Mouse (Mus musculus) lung, adult 18-20 months (tissue): Measurements from ENCODE around the gene Asns.

Source experiments
- DNase-seq, 2 experiments: peaks; one replicate each; pipeline ENCODE4 v3.0.0; 2022; ENCODE audit warnings: mixed read lengths in 2 of 2

The Asns gene

DNA sequence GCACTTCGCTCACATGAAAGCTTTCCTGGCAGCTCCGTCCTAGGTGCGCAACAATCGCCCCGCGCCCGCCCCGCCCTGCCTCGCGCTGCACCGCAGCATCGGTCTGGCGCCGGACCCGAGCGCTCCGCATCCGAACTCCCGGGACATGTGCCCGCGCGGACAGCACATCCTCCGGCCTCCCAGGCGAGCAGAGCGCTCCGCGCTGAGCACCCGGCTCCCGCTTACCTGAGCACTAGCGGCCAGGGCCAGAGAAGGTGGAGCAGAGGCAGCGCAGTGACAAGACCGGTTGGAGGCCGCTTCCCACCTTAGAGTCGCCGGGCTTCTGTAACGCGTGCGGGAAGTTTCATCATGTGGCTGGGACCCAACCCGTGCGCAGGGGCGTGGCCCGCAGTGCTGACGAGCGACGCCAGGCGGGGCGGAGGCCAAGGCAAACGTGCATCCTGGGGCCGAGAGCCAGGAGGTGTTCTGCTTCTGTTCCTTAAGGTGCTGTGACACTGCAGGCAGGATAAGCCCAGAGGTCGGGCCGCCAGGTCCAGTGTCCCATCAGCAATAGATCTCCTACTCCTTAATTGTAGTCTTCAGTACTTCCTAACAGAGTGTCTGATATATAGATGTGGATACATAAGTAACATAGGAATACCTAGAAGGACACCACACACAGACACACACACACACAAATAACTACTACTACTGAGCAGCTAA is at the start of gene Asns:
Gene Asns, minus strand, starts transcription at position 371 of the 702 bp plus-strand sequence.
- DNase-seq = peak; percentile 82 to 90

DNA sequence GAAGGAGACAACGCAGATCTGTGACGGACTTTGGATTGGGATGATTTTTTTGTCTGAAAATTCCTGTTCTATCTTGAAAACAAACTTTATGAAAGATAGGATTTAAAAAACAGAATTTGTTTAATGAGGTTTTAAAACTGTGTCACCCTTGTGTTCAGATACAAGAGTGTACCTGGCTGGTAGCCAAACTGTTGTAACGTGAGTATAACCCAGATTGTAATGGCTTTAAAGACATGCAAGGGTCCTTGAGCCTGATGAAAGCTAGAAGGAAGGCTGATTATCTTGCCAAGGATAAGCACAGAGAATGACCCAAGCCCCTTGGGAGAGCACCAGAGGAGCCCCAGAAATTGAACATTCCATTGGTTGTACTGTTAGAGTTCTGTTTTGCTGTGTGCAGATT is 48.7 kb upstream of the Asns start:
- no peak for DNase-seq

DNA sequence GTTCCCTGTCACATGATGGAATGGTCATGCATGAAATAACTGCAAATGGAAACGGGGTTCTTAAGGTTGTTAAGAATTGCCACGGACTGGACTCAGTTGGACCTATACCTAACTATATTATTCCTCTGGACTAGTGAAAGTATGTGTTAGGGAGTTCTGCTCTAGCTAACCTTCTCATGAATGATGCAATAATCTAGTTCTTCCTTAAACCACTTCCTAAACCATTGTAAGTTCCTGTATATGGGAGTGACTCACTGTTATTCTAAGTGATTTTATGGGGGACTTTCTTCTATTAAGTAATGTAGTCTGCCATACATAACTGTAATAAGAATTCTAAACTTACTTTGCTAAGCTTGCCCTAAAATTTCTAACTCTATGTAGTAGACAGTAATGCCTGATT is 44.8 kb upstream of the Asns start:
- DNase-seq = no peak

DNA sequence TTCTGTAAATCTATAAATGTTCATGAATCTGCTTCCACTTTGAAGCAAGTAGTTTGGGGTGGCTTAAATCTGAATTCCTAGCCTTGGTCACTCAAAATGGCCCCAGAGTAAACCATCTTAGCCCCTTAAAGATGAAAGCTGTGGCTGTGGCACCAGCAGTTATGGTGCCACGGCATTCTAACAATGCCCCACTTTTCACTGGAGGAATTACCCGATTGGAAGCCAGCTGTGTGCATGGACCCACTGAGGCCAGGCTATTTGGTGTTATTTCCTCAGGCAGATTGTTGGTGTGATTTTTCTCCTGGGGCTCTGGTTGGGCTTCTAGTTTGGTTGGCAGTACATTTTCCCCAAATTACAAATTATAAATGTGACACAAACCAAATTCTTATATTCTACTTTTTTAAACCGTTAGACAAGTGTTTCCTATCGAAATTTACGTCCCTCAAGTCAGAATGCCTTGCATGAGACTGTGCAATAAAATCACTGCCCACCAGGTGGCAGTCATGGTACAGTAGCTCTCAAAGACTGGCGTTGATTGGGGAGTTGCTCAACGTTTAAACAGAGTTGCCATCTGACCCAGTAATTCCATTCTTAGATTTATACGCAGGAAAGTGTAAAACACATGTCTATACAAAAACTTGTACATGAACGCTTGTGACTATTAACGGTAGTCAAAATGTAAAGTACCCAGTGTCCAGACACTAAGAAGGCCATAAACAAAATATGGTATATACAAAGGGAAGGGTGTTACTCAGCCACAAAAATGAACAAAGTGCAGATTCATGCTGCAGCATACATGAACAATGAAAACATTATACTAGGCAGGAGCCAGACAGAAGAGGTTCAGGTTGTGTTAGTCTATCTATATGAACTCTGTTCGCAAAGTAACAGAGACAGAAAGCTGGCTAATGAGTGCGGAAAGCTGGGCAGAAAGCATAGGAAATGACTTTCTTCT is 40.0 kb upstream of the Asns start:
- peak; percentile 84 to 88 for DNase-seq

DNA sequence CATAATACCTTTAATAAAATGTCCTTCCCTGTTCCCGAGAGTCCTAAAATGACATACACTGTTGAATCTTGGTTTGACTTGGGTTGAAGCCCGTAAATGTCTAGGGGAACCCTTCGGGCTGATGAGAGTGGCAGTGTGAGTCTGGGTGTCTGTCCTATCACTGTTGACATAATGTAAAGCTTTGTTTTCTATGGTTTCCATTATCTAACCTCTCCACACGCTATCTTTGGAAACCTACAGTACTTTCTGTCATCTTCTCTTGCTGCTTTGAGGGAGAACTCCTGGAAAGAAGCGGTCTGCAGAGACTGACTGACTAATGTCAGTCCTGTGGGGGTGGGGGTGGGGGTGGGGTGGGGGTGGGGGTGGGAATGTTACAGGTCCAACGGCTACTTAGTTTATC is 39.0 kb upstream of the Asns start:
- no peak for DNase-seq

DNA sequence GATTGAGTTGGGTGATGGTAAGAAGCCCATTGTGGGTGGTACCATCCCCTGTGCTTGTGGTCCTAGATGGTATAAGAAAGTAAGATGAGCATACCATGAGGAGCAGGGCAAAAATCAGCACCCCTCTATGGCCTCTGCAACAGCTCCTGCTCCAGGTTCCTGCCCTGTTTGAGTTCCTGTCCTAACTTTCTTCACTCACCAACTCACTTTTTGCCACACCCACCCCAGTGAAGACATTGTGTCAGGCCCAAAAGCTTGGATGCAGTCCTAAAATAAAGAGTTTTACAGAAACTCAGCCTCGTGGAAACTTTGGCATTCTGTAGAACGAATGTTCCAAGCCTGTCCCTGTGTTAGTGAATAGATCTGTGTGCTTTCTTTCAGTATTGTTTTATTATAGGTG is 36.1 kb upstream of the Asns start:
- no peak for DNase-seq

DNA sequence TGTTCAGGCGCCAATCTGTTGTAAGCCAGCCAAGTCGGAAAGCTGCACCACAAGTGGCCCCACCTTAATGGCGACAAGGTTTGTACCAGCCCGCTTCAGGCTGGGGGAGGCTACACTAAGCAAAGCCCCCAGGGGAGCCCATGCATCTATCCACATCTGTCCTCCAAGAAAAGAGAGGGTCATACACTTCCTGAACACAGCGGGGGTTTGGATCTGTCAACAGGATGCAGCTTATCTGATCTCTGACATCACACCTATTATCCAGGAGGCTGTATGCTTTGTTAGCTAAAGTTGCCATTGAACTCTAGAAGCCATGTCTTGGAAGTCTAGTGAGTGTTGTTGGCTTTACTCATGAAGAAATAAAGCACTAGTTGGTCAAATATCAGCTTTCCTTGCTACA is 35.2 kb upstream of the Asns start:
- DNase-seq = no peak

DNA sequence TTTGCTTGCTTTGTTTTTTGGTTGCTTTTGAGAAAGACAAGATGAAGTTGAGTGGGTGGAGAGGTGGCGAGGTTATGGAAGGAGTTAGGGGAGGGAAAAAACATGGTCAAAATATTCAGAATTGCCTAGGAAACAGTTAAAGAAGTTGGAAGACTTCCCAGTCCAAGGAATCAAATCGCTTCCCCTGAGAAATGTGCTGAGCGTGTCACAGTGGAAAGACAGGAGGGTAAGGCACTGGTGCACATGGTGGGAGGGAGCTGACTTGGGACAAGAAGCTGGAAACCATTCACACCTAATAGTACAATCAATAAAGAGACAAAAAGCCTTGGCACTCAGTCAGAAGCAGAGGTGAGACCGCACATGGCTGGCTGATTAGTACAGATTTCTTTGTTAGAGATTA is 23.2 kb upstream of the Asns start:
- no peak for DNase-seq

DNA sequence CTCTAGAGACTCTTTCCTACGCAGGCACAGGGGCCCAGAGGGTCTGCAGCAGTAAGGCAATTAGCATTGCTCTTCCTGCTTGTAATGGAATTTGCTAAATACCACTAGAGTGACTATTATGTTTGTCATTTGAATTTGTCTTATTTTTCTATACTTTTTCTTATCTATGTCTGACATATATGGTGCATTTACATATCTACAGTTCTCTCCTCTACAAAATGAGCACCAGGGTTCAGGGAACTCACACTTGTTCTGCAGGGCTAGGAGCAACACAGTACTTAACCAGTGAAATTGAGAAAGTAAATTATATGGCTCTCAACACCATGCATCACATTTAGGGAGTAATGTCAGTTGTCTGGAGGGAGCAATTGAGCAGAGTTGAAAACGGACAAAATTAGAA is 21.2 kb upstream of the Asns start:
- no peak for DNase-seq

DNA sequence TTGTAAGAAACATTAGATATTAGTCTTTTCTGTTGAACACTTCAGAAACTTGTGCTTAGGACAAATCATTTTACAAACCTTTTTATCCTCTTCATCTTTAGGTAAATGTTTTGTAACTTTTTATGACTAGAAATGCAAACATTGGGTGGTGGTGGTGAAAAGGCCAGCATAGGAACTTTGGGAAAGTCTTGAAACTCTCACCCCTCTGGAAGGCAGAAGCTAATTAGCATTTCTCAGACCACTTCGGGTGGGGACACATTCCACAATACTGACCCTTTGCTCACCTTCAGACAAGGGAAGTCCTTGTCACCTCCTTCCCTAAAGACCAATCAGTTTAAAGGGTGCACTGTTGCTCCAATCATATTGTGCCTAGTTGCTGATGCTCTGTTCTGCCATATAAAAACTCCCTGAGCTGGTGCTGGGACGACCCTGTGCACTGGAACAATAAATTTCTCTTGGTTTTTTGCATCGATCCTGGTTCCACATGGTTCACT is 18.8 kb upstream of the Asns start:
- no peak for DNase-seq

DNA sequence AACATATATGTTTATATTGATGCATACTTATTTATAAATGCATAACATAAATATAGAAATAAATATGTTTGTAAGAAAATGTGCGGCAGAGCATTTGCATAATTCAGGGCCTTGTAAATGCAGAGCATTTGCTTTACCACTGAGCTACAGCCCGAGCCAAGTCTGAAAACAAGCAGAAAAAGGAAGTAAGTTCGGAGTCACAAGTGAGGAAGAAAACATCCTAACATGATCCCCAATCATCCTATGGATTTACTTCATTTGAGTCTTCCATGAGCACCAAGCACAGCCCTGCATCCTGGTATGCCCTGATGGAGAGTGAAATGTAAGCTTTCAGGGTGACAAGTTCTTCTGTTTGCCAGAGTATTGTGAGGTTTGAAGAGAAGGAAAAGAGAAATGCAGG is 15.2 kb upstream of the Asns start:
- DNase-seq = no peak

DNA sequence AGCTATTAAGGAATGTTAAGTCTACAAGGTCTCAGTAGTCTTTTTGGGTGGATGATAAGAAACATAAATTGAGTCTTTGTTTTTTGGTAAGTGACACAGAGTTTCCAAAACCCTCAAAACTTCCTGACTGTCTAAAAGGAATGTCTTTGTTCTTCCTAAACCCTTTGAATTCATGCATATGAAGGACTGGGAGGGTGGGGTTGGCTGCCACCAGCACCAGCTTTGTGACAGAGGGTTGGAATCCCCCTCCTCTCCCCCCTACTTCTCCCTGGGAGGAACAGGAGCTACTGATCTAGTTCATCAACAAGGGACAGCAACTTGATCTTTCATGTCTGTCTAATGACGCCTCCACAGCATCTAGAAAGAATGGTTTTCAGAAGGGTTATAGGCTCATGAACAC is 13.7 kb upstream of the Asns start:
- no peak for DNase-seq

DNA sequence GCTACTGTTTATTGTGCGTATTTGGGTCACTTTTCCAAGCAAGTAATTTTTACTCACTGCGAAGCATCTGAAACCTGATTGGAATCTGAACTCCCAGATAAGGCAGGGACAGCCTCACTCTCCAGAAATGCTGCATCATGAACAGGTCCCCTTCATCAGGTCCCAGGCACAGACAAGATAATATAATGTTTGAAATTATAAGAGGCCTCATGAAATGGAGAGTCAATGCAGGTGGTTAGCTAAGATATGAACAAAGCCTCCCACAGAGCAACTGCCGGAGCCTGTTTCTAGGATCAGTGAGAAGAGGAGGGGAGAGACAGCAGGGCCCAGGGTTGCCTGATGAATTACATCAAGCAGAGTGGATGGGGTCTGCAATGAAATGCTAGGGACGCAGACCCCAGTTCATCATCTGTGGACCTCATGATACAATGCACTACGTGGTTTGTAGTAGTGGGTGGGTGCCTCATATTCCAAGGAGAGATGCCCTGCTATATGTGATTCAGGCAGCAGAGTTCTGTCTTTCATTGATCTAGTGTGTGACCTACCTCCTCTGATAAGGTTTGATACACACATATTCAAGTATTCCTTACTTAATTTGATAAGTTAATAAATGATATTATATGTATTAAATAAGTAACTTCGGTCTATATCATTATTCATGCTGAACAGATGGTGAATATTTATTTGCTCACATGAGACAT is 5.1 kb upstream of the Asns start:
- no peak for DNase-seq

DNA sequence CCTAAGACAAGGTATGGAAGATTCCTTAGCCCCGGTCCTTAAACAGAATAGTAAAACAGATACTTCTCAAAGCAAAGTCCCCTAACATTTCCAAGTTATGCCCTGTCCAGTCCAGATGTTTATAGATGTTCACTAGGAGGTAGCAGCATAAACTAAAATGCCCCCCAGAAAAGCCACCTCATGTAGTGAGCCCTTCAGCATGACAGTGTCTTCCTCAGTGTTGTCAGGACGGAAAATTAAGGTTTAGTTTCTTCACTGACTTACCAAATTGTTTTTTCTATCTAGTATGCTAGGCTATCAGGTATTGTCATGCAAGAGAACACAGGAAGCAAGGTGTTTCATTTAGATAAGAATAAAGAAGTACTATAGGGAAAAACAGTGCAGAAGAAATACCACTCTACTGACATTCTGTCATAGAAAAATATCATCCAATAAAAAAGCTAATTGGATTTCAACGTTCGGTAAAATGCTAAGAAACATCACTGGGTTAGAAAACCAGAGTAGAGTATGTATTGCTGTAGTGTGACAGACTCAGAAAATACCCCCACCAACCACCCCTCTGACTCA is 4.1 kb upstream of the Asns start:
- no peak for DNase-seq

DNA sequence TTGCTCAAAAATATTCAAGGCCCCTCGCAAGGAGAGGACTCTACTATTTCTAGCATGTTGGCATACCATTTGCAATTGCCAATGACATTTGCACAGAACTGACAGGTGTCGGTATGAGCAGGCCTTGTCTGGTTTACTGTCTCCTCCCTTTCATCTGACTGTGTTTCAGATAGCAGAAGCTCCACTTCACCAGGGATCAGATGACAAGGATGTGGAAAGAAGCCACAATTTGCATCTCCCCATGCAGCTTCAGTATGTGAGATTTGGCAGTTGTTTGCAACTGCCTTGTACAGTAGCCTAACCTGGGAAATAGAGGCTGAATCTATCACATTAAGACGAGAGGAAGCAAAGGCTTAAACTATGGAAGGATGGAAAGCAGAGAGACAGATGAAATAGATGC is 3.6 kb upstream of the Asns start:
- DNase-seq = no peak

DNA sequence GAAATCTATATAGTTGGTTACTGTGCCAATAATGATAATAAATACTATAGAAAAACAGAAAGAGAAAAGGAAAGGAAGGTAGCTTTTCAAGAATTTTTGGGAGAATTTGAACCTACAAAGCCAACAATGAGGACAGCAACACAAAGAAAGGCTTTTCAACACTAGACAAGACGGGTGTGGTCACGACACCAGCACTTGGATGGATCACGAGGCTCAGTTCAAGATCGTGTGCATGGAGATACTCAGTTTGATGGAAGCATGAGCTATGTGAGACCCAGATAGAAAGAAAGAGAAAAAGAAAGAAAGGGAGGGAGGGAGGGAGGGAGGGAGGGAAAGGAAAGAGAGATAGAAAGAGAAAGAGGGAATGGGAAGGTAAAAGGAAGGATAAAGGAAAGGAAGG is 2.8 kb upstream of the Asns start:
- DNase-seq = no peak

DNA sequence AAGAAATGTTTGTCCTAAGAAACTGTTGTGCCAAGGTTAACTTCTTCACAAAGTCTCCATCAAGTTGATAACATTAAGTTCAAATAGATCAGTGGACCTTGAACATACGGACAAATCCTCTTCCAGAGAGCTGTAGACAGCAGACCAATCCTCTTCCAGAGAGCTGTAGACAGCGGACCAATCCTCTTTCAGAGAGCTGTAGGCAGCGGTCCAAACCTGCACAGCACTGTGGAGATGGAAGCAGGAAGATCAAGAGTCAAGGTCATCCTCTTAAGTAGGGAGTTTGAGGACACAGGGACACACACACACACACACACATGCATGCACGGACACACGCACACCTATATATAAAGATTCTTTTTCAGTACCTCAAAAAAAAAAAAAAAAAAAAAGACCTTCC is 612 bp upstream of the Asns start:
- no peak for DNase-seq

DNA sequence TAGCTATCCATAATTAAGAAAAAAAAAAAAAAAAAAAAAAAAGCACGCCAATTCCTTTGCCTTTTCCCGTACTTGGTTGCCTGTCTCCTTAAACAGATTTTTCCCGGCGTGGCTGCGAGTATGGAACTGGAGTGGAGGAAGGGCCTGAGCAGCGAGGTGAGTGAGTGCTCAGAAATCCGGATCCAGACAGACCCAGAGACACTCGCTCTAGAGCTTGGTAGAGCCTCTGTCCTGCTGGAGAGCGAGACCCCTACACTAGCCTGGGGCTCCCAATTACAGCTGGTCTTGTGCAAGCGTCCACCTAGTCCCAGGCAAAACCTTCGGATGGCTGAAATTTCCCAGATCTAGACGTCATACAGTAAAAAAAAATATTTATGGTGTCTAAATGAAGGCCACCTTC is 603 bp downstream of the Asns start:
- DNase-seq = no peak

DNA sequence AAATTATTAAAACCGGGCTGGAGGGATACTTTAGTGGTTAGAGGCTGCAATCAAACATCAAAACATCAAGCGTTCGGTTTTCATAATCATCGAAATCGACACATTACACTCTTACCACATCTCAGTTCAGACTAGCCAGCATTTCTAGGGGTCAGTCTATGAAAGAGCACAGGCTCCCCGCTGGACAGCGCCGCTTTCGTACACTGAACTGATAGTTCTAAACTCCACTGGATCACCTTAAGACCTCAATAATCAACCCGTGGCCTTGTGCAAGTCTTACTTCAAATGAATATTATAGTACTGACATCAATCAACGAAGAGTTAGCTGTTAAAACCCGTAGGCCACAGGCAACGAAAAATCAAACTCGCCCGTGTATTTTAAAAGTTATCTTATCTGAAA is 1.0 kb downstream of the Asns start:
- DNase-seq = no peak

DNA sequence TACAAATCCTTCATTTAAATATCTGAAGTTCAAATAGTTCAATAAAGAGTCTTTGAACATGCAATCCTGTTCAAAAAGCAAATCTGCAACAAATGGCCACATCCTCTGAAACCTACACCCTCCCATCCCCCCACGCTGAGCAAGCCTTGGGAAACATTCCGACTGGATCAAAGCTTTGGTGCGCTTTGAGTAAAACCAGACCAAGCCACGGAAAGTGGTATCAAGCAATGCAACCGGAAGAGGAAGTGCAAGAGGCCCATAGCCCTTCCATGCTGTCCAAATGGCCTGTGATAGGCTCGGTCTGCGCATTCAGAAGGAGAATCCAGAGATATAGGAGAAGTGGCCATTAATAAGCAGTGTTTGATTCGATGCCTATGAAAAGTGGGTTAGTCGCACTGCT is 2.6 kb downstream of the Asns start:
- no peak for DNase-seq

DNA sequence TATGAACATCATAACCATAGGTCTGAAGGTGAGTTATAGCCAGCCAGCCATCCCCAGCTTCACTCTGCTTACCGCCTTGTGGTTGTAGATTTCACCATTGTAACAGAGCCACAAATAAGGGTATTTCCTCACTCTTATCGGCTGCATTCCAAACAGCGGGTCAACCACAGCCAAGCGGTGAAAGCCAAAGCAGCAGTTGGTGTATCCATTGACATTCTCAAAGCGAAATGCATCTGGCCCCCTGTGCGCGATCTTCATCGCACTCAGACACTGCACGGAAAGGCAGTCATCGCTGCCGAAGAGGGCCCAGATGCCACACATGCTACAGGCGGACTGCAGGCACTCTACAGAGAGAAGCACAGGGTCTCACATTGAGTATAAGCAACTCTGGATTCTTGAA is 3.9 kb downstream of the Asns start:
- DNase-seq = no peak

DNA sequence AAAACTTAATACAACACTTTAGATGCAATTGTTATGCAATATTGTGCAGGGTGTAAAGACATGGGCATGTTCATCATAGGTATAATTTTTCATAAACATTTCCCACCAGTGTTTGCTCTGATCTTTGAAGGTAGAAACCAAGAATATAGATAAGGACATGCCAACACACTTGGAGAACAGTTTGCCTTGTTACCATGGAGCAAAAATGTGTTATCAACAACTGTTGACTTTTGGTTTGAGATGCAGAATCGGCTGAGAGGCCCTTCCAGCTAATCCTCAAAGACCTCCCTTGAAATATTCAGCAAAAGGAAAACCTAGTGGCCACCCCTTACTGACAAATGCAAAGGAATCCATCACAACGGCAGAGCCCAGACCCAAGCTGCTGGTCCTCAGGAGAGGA is 7.0 kb downstream of the Asns start:
- DNase-seq = no peak

DNA sequence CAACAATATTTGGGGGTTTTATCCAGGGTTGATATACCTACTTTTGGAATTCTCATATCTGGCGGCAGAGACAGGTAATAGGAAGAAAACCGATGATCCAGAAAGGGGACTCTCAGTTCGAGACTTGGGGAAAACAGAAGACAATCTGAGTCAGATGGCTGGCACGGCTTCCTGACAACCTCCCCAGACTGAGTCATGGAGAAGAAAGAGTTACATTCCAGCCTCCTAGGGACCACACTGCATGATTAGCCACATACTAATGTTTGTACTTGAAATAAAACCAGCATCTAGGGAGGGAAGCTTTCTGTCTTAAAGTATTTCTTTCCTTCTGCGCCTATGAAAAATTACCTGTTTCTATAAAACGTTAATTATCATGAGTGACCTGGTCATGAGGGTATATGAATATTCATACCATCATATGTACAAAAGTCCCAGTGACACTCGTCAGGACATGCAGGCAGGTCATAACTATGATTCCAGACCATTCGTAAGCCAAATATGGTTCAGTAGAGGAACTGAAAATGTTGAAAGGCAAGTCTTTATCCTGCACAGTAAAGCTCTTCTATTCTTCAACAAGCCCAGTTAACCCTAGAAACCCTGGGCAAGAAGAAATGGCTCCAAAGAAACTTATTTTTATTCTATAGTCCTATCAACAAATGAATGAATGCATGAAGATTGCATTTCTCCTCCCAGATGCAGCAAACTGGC is 16.7 kb downstream of the Asns start:
- DNase-seq = no peak
